Mouse (Mus musculus): Measurements from ENCODE around the gene Lemd2. TPM values are rescaled to one million over a fixed set of nuclear protein-coding genes. Genes with fewer than 3 reads are reported as not detected.
"Not testable (repeated sequence)": the region's sequence is repeated elsewhere in the genome, so short reads cannot be mapped to it uniquely, and the experiment has no call there.

Lemd2 gene
- polyA plus RNA-seq, 1 experiment from 2014 or later = 18.8 TPM

DNA sequence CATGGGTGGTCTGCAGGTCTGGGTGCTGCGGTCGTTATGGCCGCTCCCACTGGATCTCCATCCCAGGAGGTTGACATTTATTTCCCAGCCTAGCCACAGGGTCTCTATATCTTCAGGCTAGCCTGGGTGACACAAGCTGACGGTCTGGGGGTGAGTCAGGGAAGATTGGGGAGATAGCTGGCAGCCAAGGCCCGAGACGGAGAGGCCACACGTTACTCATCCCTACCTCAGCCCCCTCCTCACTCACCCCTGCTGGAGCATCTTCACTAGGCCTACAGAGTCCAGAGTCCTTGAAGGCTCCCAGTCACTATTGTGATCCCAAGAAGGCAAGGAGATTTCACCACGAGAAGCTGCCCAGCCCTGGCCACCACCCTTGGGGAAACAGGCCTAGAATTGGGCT, 33.5 kb upstream of the Lemd2 start:
- WGBS = 90% methylated on average over 8 of the region's 8 CpGs
- Histone ChIP-seq H3K4me1 (peaks cover 18% of the 10 kb centered on the region), H3K27ac (replicated peaks) (no peak overlapping the region), H3K27me3 (replicated peaks; ENCODE audit: low read depth, poor library complexity, severe bottlenecking) (no peaks in the 10 kb centered on the region), H3K4me3 (no peak overlapping the region), H3K9me3 (no peaks in the 10 kb centered on the region), H3K36me3 (replicated peaks) (no peaks in the 10 kb centered on the region)
- no peak for DNase-seq (ENCODE audit: low spot score)

- Histone ChIP-seq H3K27ac (replicated peaks) (no peak overlapping the region), H3K4me3 (no peak overlapping the region), H3K36me3 (replicated peaks) (no peaks in the 10 kb centered on the region), H3K4me1 (peaks cover 17% of the 10 kb centered on the region), H3K27me3 (replicated peaks; ENCODE audit: low read depth, poor library complexity, severe bottlenecking) (no peaks in the 10 kb centered on the region), H3K9me3 (no peaks in the 10 kb centered on the region)
- WGBS = 80% methylated on average over 7 of the region's 7 CpGs
- no peak for DNase-seq (ENCODE audit: low spot score)
These were observed 29.0 kb upstream of the Lemd2 start for GRCm38 (mm10) chr17:27233298-27233697.

- Histone ChIP-seq H3K27ac (replicated peaks) (no peak overlapping the region), H3K4me1 (peaks cover 24% of the 10 kb centered on the region), H3K27me3 (replicated peaks; ENCODE audit: low read depth, poor library complexity, severe bottlenecking) (no peaks in the 10 kb centered on the region; the same call in 1 of the 2 replicates), H3K9me3 (no peaks in the 10 kb centered on the region), H3K36me3 (replicated peaks) (no peaks in the 10 kb centered on the region), H3K4me3 (no peak overlapping the region)
- WGBS = 87% methylated on average over 3 of the region's 3 CpGs
- DNase-seq (ENCODE audit: low spot score) = no peak
These were observed 27.9 kb upstream of the Lemd2 start for GRCm38 (mm10) chr17:27232176-27232575.

- H3K36me3 ChIP-seq (replicated peaks); H3K27ac ChIP-seq (replicated peaks); H3K4me3 ChIP-seq; H3K9me3 ChIP-seq; H3K27me3 ChIP-seq (replicated peaks; ENCODE audit: low read depth, poor library complexity, severe bottlenecking); DNase-seq (ENCODE audit: low spot score): not testable (repeated sequence)
- 90% methylated on average over 4 of the region's 4 CpGs for WGBS
- peaks cover 27% of the 10 kb centered on the region for H3K4me1 ChIP-seq
These were observed 27.3 kb upstream of the Lemd2 start for GRCm38 (mm10) chr17:27231586-27231985.

- WGBS = 74% methylated on average over 6 of the region's 6 CpGs
- Histone ChIP-seq H3K36me3 (replicated peaks) (no peaks in the 10 kb centered on the region), H3K27me3 (replicated peaks; ENCODE audit: low read depth, poor library complexity, severe bottlenecking) (no peaks in the 10 kb centered on the region; the same call in 1 of the 2 replicates), H3K27ac (replicated peaks) (no peak overlapping the region), H3K4me3 (no peak overlapping the region), H3K9me3 (no peaks in the 10 kb centered on the region), H3K4me1 (peaks cover 28% of the 10 kb centered on the region)
- no peak for DNase-seq (ENCODE audit: low spot score)
These were observed 26.9 kb upstream of the Lemd2 start for GRCm38 (mm10) chr17:27231146-27231503.

- H3K27me3 ChIP-seq (replicated peaks; ENCODE audit: low read depth, poor library complexity, severe bottlenecking) = no peaks in the 10 kb centered on the region; the same call in 1 of the 2 replicates
- H3K27ac ChIP-seq (replicated peaks) = no peak overlapping the region
- no peaks in the 10 kb centered on the region for H3K36me3 ChIP-seq (replicated peaks)
- 55% methylated on average over 8 of the region's 8 CpGs for WGBS
- no peak for DNase-seq (ENCODE audit: low spot score)
- H3K4me3 ChIP-seq = no peak overlapping the region
- H3K9me3 ChIP-seq = no peaks in the 10 kb centered on the region
- H3K4me1 ChIP-seq = peaks cover 28% of the 10 kb centered on the region
These were observed 26.3 kb upstream of the Lemd2 start for GRCm38 (mm10) chr17:27230455-27231145.

- Histone ChIP-seq H3K4me1 (peaks cover 28% of the 10 kb centered on the region), H3K36me3 (replicated peaks) (no peaks in the 10 kb centered on the region), H3K4me3 (no peak overlapping the region), H3K27me3 (replicated peaks; ENCODE audit: low read depth, poor library complexity, severe bottlenecking) (no peaks in the 10 kb centered on the region; the same call in 1 of the 2 replicates), H3K9me3 (no peaks in the 10 kb centered on the region), H3K27ac (replicated peaks) (no peak overlapping the region)
- DNase-seq (ENCODE audit: low spot score) = no peak
- WGBS = 15% methylated on average over 14 of the region's 14 CpGs
These were observed 25.6 kb upstream of the Lemd2 start for GRCm38 (mm10) chr17:27229710-27230454.

GRCm38 (mm10) chr17:27228216-27228915, 24.1 kb upstream of the Lemd2 start:
- H3K27ac ChIP-seq (replicated peaks) = no peak overlapping the region
- no peaks in the 10 kb centered on the region for H3K36me3 ChIP-seq (replicated peaks)
- H3K9me3 ChIP-seq = no peaks in the 10 kb centered on the region
- no peaks in the 10 kb centered on the region; the same call in 1 of the 2 replicates for H3K27me3 ChIP-seq (replicated peaks; ENCODE audit: low read depth, poor library complexity, severe bottlenecking)
- no peak overlapping the region for H3K4me3 ChIP-seq
- peak; percentile 87 for DNase-seq (ENCODE audit: low spot score)
- 24% methylated on average over 11 of the region's 11 CpGs for WGBS
- H3K4me1 ChIP-seq = peaks cover 28% of the 10 kb centered on the region

- 69% methylated on average over 7 of the region's 7 CpGs for WGBS
- H3K9me3 ChIP-seq = peaks cover 5% of the 10 kb centered on the region; the same call in 1 of the 2 replicates
- peaks cover 28% of the 10 kb centered on the region for H3K4me1 ChIP-seq
- no peaks in the 10 kb centered on the region for H3K36me3 ChIP-seq (replicated peaks)
- DNase-seq (ENCODE audit: low spot score) = no peak
- H3K27me3 ChIP-seq (replicated peaks; ENCODE audit: low read depth, poor library complexity, severe bottlenecking) = no peaks in the 10 kb centered on the region; the same call in 1 of the 2 replicates
- H3K4me3 ChIP-seq = no peak overlapping the region
- no peak overlapping the region for H3K27ac ChIP-seq (replicated peaks)
These were observed 23.0 kb upstream of the Lemd2 start for GRCm38 (mm10) chr17:27227258-27227657.

DNA sequence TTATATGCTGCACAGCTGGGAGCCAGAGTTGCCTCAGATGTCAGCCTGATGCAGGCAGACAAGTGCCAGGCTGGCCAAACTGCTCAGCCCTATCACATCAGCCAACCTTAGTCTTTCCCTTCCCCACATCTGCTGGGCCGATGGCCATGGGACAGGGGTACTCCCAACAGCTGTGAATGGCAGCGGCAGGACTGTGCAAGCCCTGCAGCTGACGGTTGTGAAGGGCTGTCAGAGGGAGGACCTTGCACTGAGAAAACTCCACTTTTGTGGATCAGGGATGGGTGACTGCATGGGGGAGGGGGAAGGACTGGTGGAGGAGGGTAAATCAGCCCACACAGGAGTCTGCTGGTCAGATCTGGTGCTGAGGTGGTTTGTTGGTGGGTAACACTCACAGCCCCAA, 22.4 kb upstream of the Lemd2 start:
- peaks cover 28% of the 10 kb centered on the region for H3K4me1 ChIP-seq
- no peak overlapping the region for H3K4me3 ChIP-seq
- no peaks in the 10 kb centered on the region; the same call in 1 of the 2 replicates for H3K27me3 ChIP-seq (replicated peaks; ENCODE audit: low read depth, poor library complexity, severe bottlenecking)
- no peaks in the 10 kb centered on the region for H3K36me3 ChIP-seq (replicated peaks)
- no peak overlapping the region for H3K27ac ChIP-seq (replicated peaks)
- peaks cover 5% of the 10 kb centered on the region; the same call in 1 of the 2 replicates for H3K9me3 ChIP-seq
- no peak for DNase-seq (ENCODE audit: low spot score)
- WGBS = 60% methylated on average over 3 of the region's 3 CpGs

DNA sequence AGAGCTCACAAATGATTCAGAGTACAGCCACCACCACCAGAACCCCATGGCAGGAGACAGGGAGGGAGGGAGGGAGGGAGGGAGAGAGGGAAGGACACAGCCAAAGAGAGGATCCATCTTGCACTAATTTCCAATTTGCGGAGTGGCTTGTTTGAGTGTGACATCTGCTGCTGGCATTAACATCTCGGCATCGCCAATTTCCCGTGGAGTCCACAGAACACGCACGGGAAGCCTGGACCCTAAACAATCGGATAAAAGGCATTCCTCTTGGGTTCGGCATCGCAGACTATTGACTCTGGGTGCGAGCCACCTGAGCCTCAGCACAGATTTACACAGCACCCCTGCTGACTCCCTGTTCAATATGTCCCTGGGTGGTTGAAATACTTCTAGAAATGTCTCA, 21.5 kb upstream of the Lemd2 start:
- H3K4me1 ChIP-seq = peaks cover 28% of the 10 kb centered on the region
- no peaks in the 10 kb centered on the region; the same call in 1 of the 2 replicates for H3K27me3 ChIP-seq (replicated peaks; ENCODE audit: low read depth, poor library complexity, severe bottlenecking)
- peaks cover 5% of the 10 kb centered on the region; the same call in 1 of the 2 replicates for H3K9me3 ChIP-seq
- no peaks in the 10 kb centered on the region for H3K36me3 ChIP-seq (replicated peaks)
- no peak overlapping the region for H3K27ac ChIP-seq (replicated peaks)
- no peak overlapping the region for H3K4me3 ChIP-seq
- WGBS = 74% methylated on average over 10 of the region's 10 CpGs
- no peak for DNase-seq (ENCODE audit: low spot score)

GRCm38 (mm10) chr17:27223821-27224220, 19.6 kb upstream of the Lemd2 start:
- Histone ChIP-seq H3K9me3 (peaks cover 5% of the 10 kb centered on the region; the same call in 1 of the 2 replicates), H3K4me1 (peaks cover 16% of the 10 kb centered on the region), H3K27me3 (replicated peaks; ENCODE audit: low read depth, poor library complexity, severe bottlenecking) (no peaks in the 10 kb centered on the region; the same call in 1 of the 2 replicates), H3K27ac (replicated peaks) (no peak overlapping the region), H3K4me3 (no peak overlapping the region), H3K36me3 (replicated peaks) (no peaks in the 10 kb centered on the region)
- WGBS = 90% methylated on average over 6 of the region's 6 CpGs
- DNase-seq (ENCODE audit: low spot score) = no peak
